Mouse (Mus musculus) stomach, postnatal 0 days (tissue): ENCODE measurements around the gene Lrrc61. TPM values are rescaled to one million over a fixed set of nuclear protein-coding genes. Genes with fewer than 3 reads are reported as not detected.

Experiments used
- ATAC-seq: fragments of 200-750 bp; cut with Nextera tagmentation; 2 replicates; pipeline ENCODE4 v1.8.0; 2017; ENCODE audit not compliant: low FRiP score, low TSS enrichment
- DNase-seq: peaks from one replicate; pipeline ENCODE4 v3.0.0-alpha.2; 2016; ENCODE audit warnings: low spot score
- H3K27ac ChIP-seq: fragments of 300-500 bp; sonication (generic); replicated peaks from 2 replicates; pipeline ENCODE4 v1.5.1; 2014; ENCODE audit warnings: mild to moderate bottlenecking, control low read depth
- H3K27me3 ChIP-seq: fragments of 300-500 bp; sonication (generic); 2 replicates; pipeline ENCODE4 v1.6.1; 2014; ENCODE audit warnings: low read length; ENCODE audit not compliant: control insufficient read depth, insufficient read depth
- H3K36me3 ChIP-seq: fragments of 300-500 bp; sonication (generic); 2 replicates; pipeline ENCODE4 v1.6.1; 2014; ENCODE audit warnings: low read length, mixed read lengths; ENCODE audit not compliant: control insufficient read depth, insufficient read depth
- H3K4me1 ChIP-seq: fragments of 300-500 bp; sonication (generic); replicated peaks from 2 replicates; pipeline ENCODE4 v1.6.1; 2014; ENCODE audit warnings: antibody characterized with exemption; ENCODE audit not compliant: control insufficient read depth, insufficient read depth
- H3K4me2 ChIP-seq: fragments of 300-500 bp; sonication (generic); replicated peaks from 2 replicates; pipeline ENCODE4 v1.6.1; 2014; ENCODE audit warnings: low read depth, mild to moderate bottlenecking, control low read depth, moderate library complexity
- H3K4me3 ChIP-seq: fragments of 300-500 bp; sonication (generic); 2 replicates; pipeline ENCODE4 v1.5.1; 2014; ENCODE audit warnings: low read depth, low read length, control low read depth
- H3K9ac ChIP-seq: fragments of 300-500 bp; sonication (generic); 2 replicates; pipeline ENCODE4 v1.6.1; 2014; ENCODE audit warnings: mild to moderate bottlenecking, low read length, control low read depth, mixed read lengths
- H3K9me3 ChIP-seq: fragments of 300-500 bp; sonication (generic); 2 replicates; pipeline ENCODE4 v1.6.1; 2016; ENCODE audit warnings: low read length; ENCODE audit not compliant: control insufficient read depth
- CTCF ChIP-seq: IDR thresholded peaks from 2 replicates; pipeline ENCODE4 v1.5.1; 2016; ENCODE audit warnings: antibody characterized with exemption, low read depth, mild to moderate bottlenecking, moderate library complexity
- EP300 ChIP-seq: optimal IDR thresholded peaks from 2 replicates; pipeline ENCODE3; 2016; ENCODE audit warnings: antibody characterized with exemption
- WGBS: fragments of 180-500 bp; shearing (Covaris S2); extraction: QIAGEN DNeasy Blood & Tissue Kit; methylation state at CpG from one replicate; pipeline ENCODE4 v1.1.7; 2014; 5-methylcytosine and 5-hydroxymethylcytosine counted together
- polyA plus RNA-seq: library from polyadenylated mRNA; unstranded; fragments of >200 nt; fragmentation: Nextera tagmentation; extraction: Ambion mirVana; gene quantifications from 2 replicates; pipeline ENCODE4 v1.2.1, GENCODE M21; 2015

Gene Lrrc61
- polyA plus RNA-seq, 1 experiment from 2014 or later: 3.9 TPM

GRCm38 (mm10) chr6:48537105-48537954 lies 17.3 kb upstream of the Lrrc61 start, which contains the start of gene Atp6v0e2:
TSS of gene Atp6v0e2 (plus strand) at chr6:48537615.
- H3K4me3 ChIP-seq: peak within 1 kb of the TSS; percentile 37
- ATAC-seq (peak; percentile 80), DNase-seq (peak; percentile 79)
- TF ChIP-seq CTCF (no peak), EP300 (no peak)
- WGBS: 8% methylated on average over 38 of the region's 38 CpGs
- no peaks in the 10 kb centered on the region for H3K9me3 ChIP-seq
- 0 out of 2 replicates have a peak, but pooled peaks cover 2% of the 10 kb centered on the region for H3K36me3 ChIP-seq
- peak within 1 kb of the TSS; percentile 59 for H3K9ac ChIP-seq
- 0 out of 2 replicates have a peak within 1 kb of the TSS, but pooled peaks have one; percentile 45 for H3K27ac ChIP-seq
- H3K4me1 ChIP-seq: peaks cover 4% of the 10 kb centered on the region; the same call in 1 of the 2 replicates
- no peaks in the 10 kb centered on the region for H3K27me3 ChIP-seq
- peak within 1 kb of the TSS; percentile 73 for H3K4me2 ChIP-seq

- peaks cover 4% of the 10 kb centered on the region; the same call in 1 of the 2 replicates for H3K4me1 ChIP-seq
- H3K4me3 ChIP-seq: no peak overlapping the region
- ATAC-seq: peak; percentile 22; the same call in 1 of the 2 replicates
- H3K27ac ChIP-seq: no peak overlapping the region
- DNase-seq: peak; percentile 72
- H3K4me2 ChIP-seq: no peak overlapping the region
- H3K36me3 ChIP-seq: no peaks in the 10 kb centered on the region
- no peak overlapping the region for H3K9ac ChIP-seq
- TF ChIP-seq EP300: no peak
- TF ChIP-seq CTCF: peak; percentile 84
- no peaks in the 10 kb centered on the region for H3K9me3 ChIP-seq
- 70% methylated on average over 4 of the region's 5 CpGs for WGBS
- H3K27me3 ChIP-seq: no peaks in the 10 kb centered on the region
These were observed 15.5 kb upstream of the Lrrc61 start for GRCm38 (mm10) chr6:48538841-48539737.

- ATAC-seq (no peak), DNase-seq (no peak)
These were observed 14.7 kb upstream of the Lrrc61 start for GRCm38 (mm10) chr6:48539860-48540259.

DNA sequence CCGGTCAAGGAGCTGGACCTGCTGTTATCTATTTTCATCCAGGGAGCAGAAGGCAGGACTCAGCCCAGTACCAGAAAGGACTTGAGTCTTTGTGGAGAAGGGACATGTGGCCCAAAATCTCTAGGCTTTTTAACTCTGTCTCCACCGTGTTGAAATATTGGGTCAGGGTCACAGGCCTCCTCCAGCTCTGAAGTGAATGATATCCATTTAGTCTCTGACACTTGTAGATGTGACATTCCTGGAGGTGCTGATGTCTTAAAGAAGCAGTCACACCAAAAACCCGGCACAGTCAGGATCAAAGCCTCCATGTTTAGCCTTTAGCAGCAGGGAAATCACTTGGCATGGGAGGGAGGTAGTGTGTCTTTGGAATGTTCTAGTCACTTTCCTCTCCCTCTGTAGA lies 13.9 kb upstream of the Lrrc61 start:
- Histone ChIP-seq H3K9ac (no peak overlapping the region), H3K4me1 (peaks cover 4% of the 10 kb centered on the region; the same call in 1 of the 2 replicates), H3K9me3 (no peaks in the 10 kb centered on the region), H3K4me3 (no peak overlapping the region), H3K36me3 (no peaks in the 10 kb centered on the region), H3K27ac (no peak overlapping the region), H3K27me3 (no peaks in the 10 kb centered on the region), H3K4me2 (no peak overlapping the region)
- DNase-seq (no peak), ATAC-seq (no peak)
- TF ChIP-seq EP300: no peak
- TF ChIP-seq CTCF: no peak
- WGBS: 50% methylated on average over 3 of the region's 3 CpGs

More at GRCm38 (mm10) chr6:48539860-48540259, 14.7 kb upstream of the Lrrc61 start:
- Histone ChIP-seq H3K9me3 (no peaks in the 10 kb centered on the region), H3K4me3 (no peak overlapping the region), H3K27ac (no peak overlapping the region), H3K4me2 (no peak overlapping the region), H3K36me3 (no peaks in the 10 kb centered on the region), H3K27me3 (no peaks in the 10 kb centered on the region), H3K9ac (no peak overlapping the region), H3K4me1 (peaks cover 4% of the 10 kb centered on the region; the same call in 1 of the 2 replicates)
- WGBS: 71% methylated on average over 5 of the region's 5 CpGs
- TF ChIP-seq EP300 (no peak), CTCF (no peak)

GRCm38 (mm10) chr6:48541560-48542450 lies 12.8 kb upstream of the Lrrc61 start:
- 0 out of 2 replicates have a peak overlapping the region, but pooled peaks have one; percentile 8 for H3K27ac ChIP-seq
- DNase-seq (no peak), ATAC-seq (no peak)
- H3K4me3 ChIP-seq: no peak overlapping the region
- WGBS: 25% methylated on average over 7 of the region's 7 CpGs
- no peaks in the 10 kb centered on the region for H3K9me3 ChIP-seq
- H3K4me1 ChIP-seq: peaks cover 4% of the 10 kb centered on the region; the same call in 1 of the 2 replicates
- H3K4me2 ChIP-seq: no peak overlapping the region
- H3K27me3 ChIP-seq: no peaks in the 10 kb centered on the region
- TF ChIP-seq CTCF (no peak), EP300 (no peak)
- H3K36me3 ChIP-seq: no peaks in the 10 kb centered on the region
- H3K9ac ChIP-seq: no peak overlapping the region
